Mouse (Mus musculus) c-Kit-positive CD71-positive TER-119-positive erythroid progenitor cells, embryonic 14.5 days (primary cell): ENCODE data around the gene Slc17a9.

Source experiments
- DNase-seq: peaks from one replicate; pipeline ENCODE4 v3.0.0-alpha.2; 2013; ENCODE audit warnings: low spot score

Slc17a9 gene

GRCm38 (mm10) chr2:180754976-180755688 is 30.1 kb downstream of the Slc17a9 start:
- no peak for DNase-seq

- DNase-seq, result peak; percentile 16
Measured at GRCm38 (mm10) chr2:180755896-180756295, 30.8 kb downstream of the Slc17a9 start.

- no peak for DNase-seq
Measured at GRCm38 (mm10) chr2:180756786-180757185, 31.7 kb downstream of the Slc17a9 start.

- DNase-seq, result no peak
Measured at GRCm38 (mm10) chr2:180758513-180759263, 33.6 kb downstream of the Slc17a9 start.

- no peak for DNase-seq
Measured at GRCm38 (mm10) chr2:180764986-180765385, 39.9 kb downstream of the Slc17a9 start.

GRCm38 (mm10) chr2:180765713-180766112 is 40.6 kb downstream of the Slc17a9 start:
- no peak for DNase-seq

GRCm38 (mm10) chr2:180775223-180775622 is 50.2 kb downstream of the Slc17a9 start:
- DNase-seq, result no peak

GRCm38 (mm10) chr2:180775641-180776040 is 50.6 kb downstream of the Slc17a9 start:
- no peak for DNase-seq

GRCm38 (mm10) chr2:180776793-180777192 is 51.7 kb downstream of the Slc17a9 start, which contains the start of gene Bhlhe23:
TSS of gene Bhlhe23 (minus strand) at chr2:180776900.
- DNase-seq, result no peak

GRCm38 (mm10) chr2:180779226-180780104 is 54.4 kb downstream of the Slc17a9 start:
- DNase-seq, result peak; percentile 24

GRCm38 (mm10) chr2:180780282-180780681 is 55.2 kb downstream of the Slc17a9 start:
- DNase-seq, result no peak

GRCm38 (mm10) chr2:180786732-180787131 is 61.7 kb downstream of the Slc17a9 start:
- peak; percentile 46 for DNase-seq

- no peak for DNase-seq
Measured at GRCm38 (mm10) chr2:180787566-180788232, 62.6 kb downstream of the Slc17a9 start.

- no peak for DNase-seq
Measured at GRCm38 (mm10) chr2:180788386-180788785, 63.3 kb downstream of the Slc17a9 start.

- no peak for DNase-seq
Measured at GRCm38 (mm10) chr2:180788843-180789242, 63.8 kb downstream of the Slc17a9 start.

- DNase-seq, result peak; percentile 24
Measured at GRCm38 (mm10) chr2:180791674-180792073, 66.6 kb downstream of the Slc17a9 start.
